Mouse (Mus musculus) lung, postnatal 0 days (tissue): ENCODE measurements around the gene Gm609. TPM values are rescaled to one million over a fixed set of nuclear protein-coding genes. Genes with fewer than 3 reads are reported as not detected.
"Not testable (repeated sequence)": the region's sequence is repeated elsewhere in the genome, so short reads cannot be mapped to it uniquely, and the experiment has no call there.

Source experiments
- ATAC-seq: fragments of 200-750 bp; cut with Nextera tagmentation; 2 replicates; pipeline ENCODE4 v1.8.0; 2017; ENCODE audit warnings: moderate library complexity
- DNase-seq: peaks from one replicate; pipeline ENCODE4 v3.0.0-alpha.2; 2016; ENCODE audit warnings: low spot score
- H3K27ac ChIP-seq: fragments of 300-500 bp; sonication (generic); 2 replicates; pipeline ENCODE4 v1.5.1; 2014; ENCODE audit warnings: antibody characterized with exemption, mild to moderate bottlenecking, low read length, mixed read lengths
- H3K27me3 ChIP-seq: fragments of 300-500 bp; sonication (generic); replicated peaks from 2 replicates; pipeline ENCODE4 v1.6.1; 2014; ENCODE audit warnings: low read length, mixed read lengths; ENCODE audit not compliant: insufficient read depth
- H3K36me3 ChIP-seq: fragments of 300-500 bp; sonication (generic); 2 replicates; pipeline ENCODE4 v1.6.1; 2014; ENCODE audit warnings: low read length, mixed read lengths; ENCODE audit not compliant: insufficient read depth
- H3K4me1 ChIP-seq: fragments of 300-500 bp; sonication (generic); 2 replicates; pipeline ENCODE4 v1.6.1; 2014; ENCODE audit warnings: antibody characterized with exemption, low read depth, low read length, mixed read lengths; ENCODE audit not compliant: insufficient read depth
- H3K4me2 ChIP-seq: fragments of 300-500 bp; sonication (generic); replicated peaks from 2 replicates; pipeline ENCODE4 v1.6.1; 2014; ENCODE audit warnings: low read depth, mild to moderate bottlenecking, low read length, moderate library complexity, mixed read lengths
- H3K4me3 ChIP-seq: fragments of 300-500 bp; sonication (generic); 2 replicates; pipeline ENCODE4 v1.5.1; 2014; ENCODE audit warnings: low read depth, low read length
- H3K9ac ChIP-seq: fragments of 300-500 bp; sonication (generic); replicated peaks from 2 replicates; pipeline ENCODE4 v1.6.1; 2014; ENCODE audit warnings: low read depth, mild to moderate bottlenecking
- H3K9me3 ChIP-seq: fragments of 300-500 bp; sonication (generic); 2 replicates; pipeline ENCODE4 v1.6.1; 2016; ENCODE audit warnings: low read length, mixed read lengths
- CTCF ChIP-seq: IDR thresholded peaks from 2 replicates; pipeline ENCODE4 v1.5.1; 2016; ENCODE audit warnings: antibody characterized with exemption, mild to moderate bottlenecking
- EP300 ChIP-seq: IDR thresholded peaks from 2 replicates; pipeline ENCODE4 v1.6.1; 2016; ENCODE audit warnings: antibody characterized with exemption, mild to moderate bottlenecking, control low read depth
- WGBS: fragments of 180-500 bp; shearing (Covaris S2); extraction: QIAGEN DNeasy Blood & Tissue Kit; methylation state at CpG from one replicate; pipeline ENCODE4 v1.1.7; 2014; 5-methylcytosine and 5-hydroxymethylcytosine counted together
- polyA plus RNA-seq: library from polyadenylated mRNA; unstranded; fragments of >200 nt; fragmentation: Nextera tagmentation; extraction: Ambion mirVana; gene quantifications from 2 replicates; pipeline ENCODE4 v1.2.1, GENCODE M21; 2015

Gene Gm609
- polyA plus RNA-seq, 1 experiment from 2014 or later: not detected

GRCm38 (mm10) chr16:45409064-45409446, 83.7 kb downstream of the Gm609 start:
- ATAC-seq: peak; percentile 29
- H3K9me3 ChIP-seq, H3K36me3 ChIP-seq, H3K27me3 ChIP-seq, H3K4me1 ChIP-seq: not testable (repeated sequence)
- Histone ChIP-seq H3K27ac (peak overlapping the region; percentile 92; the same call in 1 of the 2 replicates), H3K4me2 (peak overlapping the region; percentile 79), H3K9ac (peak overlapping the region; percentile 79), H3K4me3 (peak overlapping the region; percentile 69)
- TF ChIP-seq EP300: 0 out of 2 replicates have a peak, but pooled peaks have one; percentile 14
- DNase-seq: peak; percentile 28
- 22% methylated on average over 7 of the region's 7 CpGs for WGBS

- peak within 1 kb of the TSS; percentile 92 for H3K27ac ChIP-seq
- H3K4me3 ChIP-seq: peak within 1 kb of the TSS; percentile 69
- no peaks in the 10 kb centered on the region for H3K36me3 ChIP-seq
- H3K27me3 ChIP-seq: no peaks in the 10 kb centered on the region
- under 1% methylated on average over 28 of the region's 28 CpGs for WGBS
- ATAC-seq (peak; percentile 85), DNase-seq (peak; percentile 73)
- peak within 1 kb of the TSS; percentile 79 for H3K9ac ChIP-seq
- no peak for TF ChIP-seq EP300
- peak; percentile 50 for TF ChIP-seq CTCF
- peak within 1 kb of the TSS; percentile 79 for H3K4me2 ChIP-seq
- H3K4me1 ChIP-seq: no peaks in the 10 kb centered on the region; the same call in 1 of the 2 replicates
- H3K9me3 ChIP-seq: no peaks in the 10 kb centered on the region
Observed at GRCm38 (mm10) chr16:45408425-45409063, 84.2 kb downstream of the Gm609 start, which contains the start of gene Cd200. Gene Cd200 (minus strand): TSS chr16:45409053.

- 23% methylated on average over 9 of the region's 9 CpGs for WGBS
- peak overlapping the region; percentile 79 for H3K9ac ChIP-seq
Observed at GRCm38 (mm10) chr16:45407645-45408400, 84.9 kb downstream of the Gm609 start.

GRCm38 (mm10) chr16:45407091-45407490, 85.7 kb downstream of the Gm609 start:
- WGBS: 67% methylated on average over 5 of the region's 5 CpGs
- DNase-seq: peak; percentile 55
- TF ChIP-seq CTCF: no peak
- TF ChIP-seq EP300: no peak
- Histone ChIP-seq H3K27ac (peak overlapping the region; percentile 21; the same call in 1 of the 2 replicates), H3K4me2 (peak overlapping the region; percentile 79), H3K27me3 (no peaks in the 10 kb centered on the region), H3K9ac (no peak overlapping the region), H3K9me3 (no peaks in the 10 kb centered on the region), H3K4me3 (peak overlapping the region; percentile 69), H3K36me3 (no peaks in the 10 kb centered on the region), H3K4me1 (no peaks in the 10 kb centered on the region; the same call in 1 of the 2 replicates)
- ATAC-seq: no peak

More at GRCm38 (mm10) chr16:45407645-45408400, 84.9 kb downstream of the Gm609 start:
- TF ChIP-seq EP300: no peak
- no peak for TF ChIP-seq CTCF
- Histone ChIP-seq H3K27me3 (no peaks in the 10 kb centered on the region), H3K36me3 (no peaks in the 10 kb centered on the region), H3K4me2 (peak overlapping the region; percentile 79), H3K9me3 (no peaks in the 10 kb centered on the region), H3K4me1 (no peaks in the 10 kb centered on the region; the same call in 1 of the 2 replicates), H3K27ac (peak overlapping the region; percentile 92), H3K4me3 (peak overlapping the region; percentile 69)
- DNase-seq (no peak), ATAC-seq (no peak)

GRCm38 (mm10) chr16:45402951-45403350, 89.8 kb downstream of the Gm609 start:
- Histone ChIP-seq H3K27ac (peak overlapping the region; percentile 2; the same call in 1 of the 2 replicates), H3K9ac (no peak overlapping the region), H3K4me2 (no peak overlapping the region), H3K4me1 (peaks cover 25% of the 10 kb centered on the region; the same call in 1 of the 2 replicates), H3K9me3 (no peaks in the 10 kb centered on the region), H3K36me3 (no peaks in the 10 kb centered on the region), H3K27me3 (no peaks in the 10 kb centered on the region), H3K4me3 (no peak overlapping the region)
- peak; percentile 33 for DNase-seq
- ATAC-seq: no peak
- WGBS: 56% methylated on average over 2 of the region's 2 CpGs
- no peak for TF ChIP-seq CTCF
- peak; percentile 47; the same call in 1 of the 2 replicates for TF ChIP-seq EP300

DNA sequence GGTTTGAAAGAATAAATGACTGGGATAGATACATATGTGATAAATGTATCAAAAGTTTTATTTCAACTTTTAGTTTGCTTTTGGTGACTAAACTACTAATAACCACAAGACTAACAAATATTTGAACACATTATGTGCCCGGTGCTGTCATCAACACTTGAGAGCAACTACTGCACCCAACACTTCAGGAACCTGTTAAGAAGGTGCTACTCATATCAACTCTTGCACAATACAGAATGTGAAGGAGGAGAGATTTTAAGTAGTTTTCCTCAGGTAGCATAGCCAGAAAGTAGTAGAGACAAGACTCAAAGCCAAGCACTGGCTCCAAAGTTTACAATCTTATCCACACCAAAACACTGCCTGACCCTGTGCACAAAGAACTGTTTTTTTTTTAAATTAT, 90.7 kb downstream of the Gm609 start:
- 58% methylated on average over 1 of the region's 1 CpGs for WGBS
- Histone ChIP-seq H3K9me3 (no peaks in the 10 kb centered on the region), H3K27ac (peak overlapping the region; percentile 82), H3K4me3 (no peak overlapping the region), H3K4me1 (peaks cover 25% of the 10 kb centered on the region; the same call in 1 of the 2 replicates), H3K36me3 (no peaks in the 10 kb centered on the region), H3K9ac (no peak overlapping the region), H3K27me3 (no peaks in the 10 kb centered on the region), H3K4me2 (no peak overlapping the region)
- peak; percentile 84 for ATAC-seq
- peak; percentile 88 for DNase-seq
- TF ChIP-seq CTCF (no peak), EP300 (peak; percentile 89)
